Mouse (Mus musculus): Measurements from ENCODE around the gene Olfr474.
"Not testable (repeated sequence)": the region's sequence is repeated elsewhere in the genome, so short reads cannot be mapped to it uniquely, and the experiment has no call there.

The Olfr474 gene

DNA sequence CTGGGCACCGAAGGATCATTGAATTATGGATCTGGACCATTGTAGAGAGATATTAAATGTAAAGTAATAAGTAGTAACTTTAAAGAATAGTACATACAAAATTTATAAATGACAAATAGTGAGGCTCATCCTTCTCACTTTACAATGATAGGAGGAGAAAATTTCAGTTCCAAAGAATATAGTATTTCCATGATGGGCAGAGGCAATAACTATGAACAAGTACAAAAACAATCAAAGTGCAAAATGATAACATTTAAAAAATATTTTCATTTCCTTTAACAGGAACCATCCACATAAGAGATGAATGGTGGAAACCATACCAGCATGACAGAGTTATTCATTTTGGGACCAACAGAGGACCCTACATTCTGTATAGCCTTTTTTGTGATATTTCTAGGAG, at the start of gene Olfr474:
TSS of gene Olfr474 (plus strand) at position 301 of the 400 bp plus-strand sequence.
- no peak for DNase-seq (ENCODE audit: extremely low spot score, low read depth, low spot score)

- no peak for DNase-seq (ENCODE audit: extremely low spot score, low read depth, low spot score)
These were observed 24.3 kb upstream of the Olfr474 start, which contains the start of gene Olfr473 for GRCm38 (mm10) chr7:107930146-107930545. TSS of gene Olfr473 (plus strand) at chr7:107930446.

- not testable (repeated sequence) for DNase-seq (ENCODE audit: extremely low spot score, low read depth, low spot score)
These were observed 1.9 kb upstream of the Olfr474 start for GRCm38 (mm10) chr7:107952539-107952938.

DNA sequence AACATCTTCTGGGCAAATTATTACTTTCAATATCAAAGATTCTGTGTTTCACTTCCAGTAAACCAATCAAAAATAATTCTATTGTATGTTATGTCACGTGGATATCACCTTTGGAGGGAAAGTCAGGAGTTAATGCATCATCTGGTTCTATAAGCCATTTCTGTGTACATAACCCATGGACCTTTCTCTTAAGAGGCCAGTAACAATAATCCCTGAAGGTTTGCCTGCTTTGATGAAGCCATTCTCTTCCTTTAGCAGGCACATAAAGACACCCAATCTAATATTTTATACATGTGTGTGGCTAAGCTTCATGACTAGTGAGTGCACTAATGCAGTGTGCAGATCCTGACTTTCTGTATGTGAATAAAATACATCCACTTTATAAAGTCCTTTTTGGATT, 10.1 kb downstream of the Olfr474 start, which contains the start of gene Olfr476:
TSS of gene Olfr476 (plus strand) at position 301 of the 400 bp plus-strand sequence.
- DNase-seq (ENCODE audit: extremely low spot score, low read depth, low spot score), result no peak

DNA sequence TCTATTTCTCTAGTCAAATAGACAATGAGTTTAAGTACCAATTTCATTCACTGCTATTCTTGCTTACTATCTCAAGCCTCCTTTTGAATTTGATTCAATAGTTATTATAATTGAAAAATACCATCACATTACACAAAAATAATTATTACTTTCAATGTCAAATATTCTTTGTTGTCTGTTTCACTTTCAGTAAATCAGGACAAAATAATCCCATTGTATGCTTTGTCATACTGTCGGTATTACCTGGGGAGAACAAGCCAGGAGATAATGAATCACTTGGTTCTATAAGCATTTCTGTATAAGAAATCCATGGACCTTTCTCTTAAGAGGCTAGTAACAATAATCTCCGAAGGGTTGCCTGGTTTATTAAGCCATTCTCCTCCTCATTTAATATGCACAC, 31.9 kb downstream of the Olfr474 start, which contains the start of gene Olfr477:
TSS of gene Olfr477 (plus strand) at position 301 of the 400 bp plus-strand sequence.
- no peak for DNase-seq (ENCODE audit: extremely low spot score, low read depth, low spot score)

Measured in hindlimb bud, embryonic 11.5 days (tissue).